Mouse (Mus musculus) kidney, embryonic 16.5 days (tissue): ENCODE data around the gene Mfap4. TPM values are rescaled to one million over a fixed set of nuclear protein-coding genes. Genes with fewer than 3 reads are reported as not detected.

ENCODE experiments used
- ATAC-seq: fragments of 200-750 bp; cut with Nextera tagmentation; 2 replicates; pipeline ENCODE4 v1.8.0; 2017; ENCODE audit warnings: moderate TSS enrichment; ENCODE audit not compliant: low FRiP score, low TSS enrichment
- H3K27ac ChIP-seq: fragments of 300-500 bp; sonication (generic); 2 replicates; pipeline ENCODE4 v1.5.1; 2014; ENCODE audit warnings: low read length
- H3K27me3 ChIP-seq: fragments of 300-500 bp; sonication (generic); 2 replicates; pipeline ENCODE4 v1.6.1; 2014; ENCODE audit warnings: low read length, control low read depth, mixed read lengths; ENCODE audit not compliant: insufficient read depth
- H3K36me3 ChIP-seq: fragments of 300-500 bp; sonication (generic); 2 replicates; pipeline ENCODE4 v1.6.1; 2014; ENCODE audit warnings: low read length, control low read depth, mixed read lengths; ENCODE audit not compliant: insufficient read depth
- H3K4me1 ChIP-seq: fragments of 300-500 bp; sonication (generic); 2 replicates; pipeline ENCODE4 v1.6.1; 2014; ENCODE audit warnings: low read length, control low read depth, mixed read lengths; ENCODE audit not compliant: insufficient read depth
- H3K4me2 ChIP-seq: fragments of 300-500 bp; sonication (generic); replicated peaks from 2 replicates; pipeline ENCODE4 v1.6.1; 2014; ENCODE audit warnings: low read depth, low read length
- H3K4me3 ChIP-seq: fragments of 300-500 bp; sonication (generic); 2 replicates; pipeline ENCODE4 v1.5.1; 2014; ENCODE audit warnings: mild to moderate bottlenecking, low read length
- H3K9ac ChIP-seq: fragments of 300-500 bp; sonication (generic); replicated peaks from 2 replicates; pipeline ENCODE4 v1.6.1; 2014; ENCODE audit warnings: low read length
- H3K9me3 ChIP-seq: fragments of 300-500 bp; sonication (generic); 2 replicates; pipeline ENCODE4 v1.6.1; 2016; ENCODE audit warnings: low read length, control low read depth
- WGBS: fragments of 180-500 bp; shearing (Covaris S2); extraction: QIAGEN DNeasy Blood & Tissue Kit; methylation state at CpG from one replicate; pipeline ENCODE4 v1.1.7; 2014; 5-methylcytosine and 5-hydroxymethylcytosine counted together
- polyA plus RNA-seq: library from polyadenylated mRNA; unstranded; fragments of >200 nt; fragmentation: Nextera tagmentation; extraction: Ambion mirVana; gene quantifications from 2 replicates; pipeline ENCODE4 v1.2.1, GENCODE M21; 2015

Gene Mfap4
- polyA plus RNA-seq, 1 experiment from 2014 or later: 181 TPM

- H3K9me3 ChIP-seq: no peaks in the 10 kb centered on the region
- H3K9ac ChIP-seq: no peak overlapping the region
- H3K27ac ChIP-seq: no peak overlapping the region
- peaks cover 20% of the 10 kb centered on the region for H3K4me1 ChIP-seq
- no peak for ATAC-seq
- no peaks in the 10 kb centered on the region for H3K27me3 ChIP-seq
- no peak overlapping the region for H3K4me2 ChIP-seq
- H3K36me3 ChIP-seq: no peaks in the 10 kb centered on the region
- H3K4me3 ChIP-seq: no peak overlapping the region
- WGBS: 83% methylated on average over 4 of the region's 4 CpGs
These were observed 6.4 kb upstream of the Mfap4 start for GRCm38 (mm10) chr11:61478788-61479187.

- Histone ChIP-seq H3K36me3 (no peaks in the 10 kb centered on the region), H3K9ac (no peak overlapping the region), H3K4me1 (peaks cover 44% of the 10 kb centered on the region), H3K9me3 (no peaks in the 10 kb centered on the region), H3K4me3 (no peak overlapping the region), H3K4me2 (no peak overlapping the region), H3K27me3 (no peaks in the 10 kb centered on the region), H3K27ac (no peak overlapping the region)
- no peak for ATAC-seq
- 55% methylated on average over 9 of the region's 9 CpGs for WGBS
These were observed 3.8 kb upstream of the Mfap4 start for GRCm38 (mm10) chr11:61481239-61482090.

GRCm38 (mm10) chr11:61483226-61483845 lies 1.9 kb upstream of the Mfap4 start:
- Histone ChIP-seq H3K9me3 (no peaks in the 10 kb centered on the region), H3K4me2 (no peak overlapping the region), H3K27me3 (no peaks in the 10 kb centered on the region), H3K4me1 (peaks cover 55% of the 10 kb centered on the region), H3K36me3 (peaks cover 8% of the 10 kb centered on the region), H3K27ac (peak overlapping the region; percentile 97; the same call in 1 of the 2 replicates), H3K4me3 (no peak overlapping the region), H3K9ac (no peak overlapping the region)
- ATAC-seq: no peak
- WGBS: 67% methylated on average over 13 of the region's 13 CpGs

- Histone ChIP-seq H3K4me2 (peak overlapping the region; percentile 38), H3K27ac (peak overlapping the region; percentile 97), H3K27me3 (no peaks in the 10 kb centered on the region), H3K36me3 (peaks cover 17% of the 10 kb centered on the region), H3K9ac (peak overlapping the region; percentile 62), H3K4me1 (peaks cover 55% of the 10 kb centered on the region), H3K4me3 (no peak overlapping the region), H3K9me3 (no peaks in the 10 kb centered on the region)
- ATAC-seq: no peak
- WGBS: 12% methylated on average over 10 of the region's 10 CpGs
These were observed 997 bp upstream of the Mfap4 start for GRCm38 (mm10) chr11:61484256-61484612.

- 0 out of 2 replicates have a peak, but pooled peaks have one; percentile 2 for ATAC-seq
- Histone ChIP-seq H3K4me2 (peak overlapping the region; percentile 53), H3K9ac (peak overlapping the region; percentile 27), H3K4me1 (peaks cover 59% of the 10 kb centered on the region), H3K4me3 (peak overlapping the region; percentile 43), H3K9me3 (no peaks in the 10 kb centered on the region), H3K36me3 (peaks cover 32% of the 10 kb centered on the region), H3K27ac (peak overlapping the region; percentile 97), H3K27me3 (no peaks in the 10 kb centered on the region)
- WGBS: 37% methylated on average over 22 of the region's 22 CpGs
These were observed 568 bp downstream of the Mfap4 start for GRCm38 (mm10) chr11:61485541-61486457.

DNA sequence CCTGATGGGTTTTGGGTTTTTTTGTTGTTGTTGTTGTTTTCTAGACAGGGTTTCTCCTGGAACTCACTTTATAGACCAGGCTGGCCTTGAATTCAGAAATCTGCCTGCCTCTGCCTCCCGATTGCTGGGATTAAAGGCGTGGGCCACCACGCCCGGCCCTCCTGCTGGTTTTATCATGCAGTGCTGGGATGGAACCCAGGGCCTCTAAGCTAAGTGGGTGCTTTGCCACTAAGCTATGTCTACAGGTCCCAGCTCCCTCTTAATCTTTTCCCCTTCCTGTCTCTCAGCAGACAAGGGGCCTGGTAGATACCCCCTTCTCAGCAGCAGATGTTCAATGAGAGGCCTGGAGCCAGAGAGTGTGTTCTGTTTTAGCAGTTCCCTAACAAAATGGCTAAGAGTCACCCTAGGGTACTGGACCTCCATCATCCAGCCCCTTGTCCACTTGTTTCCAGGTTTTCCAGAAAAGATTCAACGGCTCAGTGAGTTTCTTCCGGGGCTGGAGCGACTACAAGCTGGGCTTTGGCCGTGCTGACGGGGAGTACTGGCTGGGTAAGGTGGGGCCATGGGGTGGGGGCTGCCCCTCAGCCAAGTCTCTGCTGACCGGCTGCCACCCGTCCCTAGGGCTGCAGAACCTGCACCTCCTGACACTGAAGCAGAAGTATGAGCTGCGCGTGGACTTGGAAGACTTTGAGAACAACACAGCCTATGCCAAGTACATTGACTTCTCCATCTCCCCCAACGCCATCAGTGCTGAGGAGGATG lies 1.4 kb downstream of the Mfap4 start:
- H3K27me3 ChIP-seq: no peaks in the 10 kb centered on the region
- H3K4me2 ChIP-seq: peak overlapping the region; percentile 53
- no peak for ATAC-seq
- peak overlapping the region; percentile 43 for H3K4me3 ChIP-seq
- WGBS: 63% methylated on average over 14 of the region's 14 CpGs
- peaks cover 41% of the 10 kb centered on the region for H3K36me3 ChIP-seq
- peak overlapping the region; percentile 97 for H3K27ac ChIP-seq
- H3K9me3 ChIP-seq: no peaks in the 10 kb centered on the region
- H3K4me1 ChIP-seq: peaks cover 53% of the 10 kb centered on the region
- peak overlapping the region; percentile 27; the same call in 1 of the 2 replicates for H3K9ac ChIP-seq

GRCm38 (mm10) chr11:61487401-61487800 lies 2.2 kb downstream of the Mfap4 start:
- no peak overlapping the region for H3K9ac ChIP-seq
- H3K36me3 ChIP-seq: peaks cover 48% of the 10 kb centered on the region
- peak overlapping the region; percentile 53 for H3K4me2 ChIP-seq
- H3K27me3 ChIP-seq: no peaks in the 10 kb centered on the region
- H3K27ac ChIP-seq: 0 out of 2 replicates have a peak overlapping the region, but pooled peaks have one; percentile 28
- H3K4me3 ChIP-seq: no peak overlapping the region; the same call in 1 of the 2 replicates
- H3K4me1 ChIP-seq: peaks cover 54% of the 10 kb centered on the region
- WGBS: 27% methylated on average over 2 of the region's 2 CpGs
- no peak for ATAC-seq
- no peaks in the 10 kb centered on the region for H3K9me3 ChIP-seq

DNA sequence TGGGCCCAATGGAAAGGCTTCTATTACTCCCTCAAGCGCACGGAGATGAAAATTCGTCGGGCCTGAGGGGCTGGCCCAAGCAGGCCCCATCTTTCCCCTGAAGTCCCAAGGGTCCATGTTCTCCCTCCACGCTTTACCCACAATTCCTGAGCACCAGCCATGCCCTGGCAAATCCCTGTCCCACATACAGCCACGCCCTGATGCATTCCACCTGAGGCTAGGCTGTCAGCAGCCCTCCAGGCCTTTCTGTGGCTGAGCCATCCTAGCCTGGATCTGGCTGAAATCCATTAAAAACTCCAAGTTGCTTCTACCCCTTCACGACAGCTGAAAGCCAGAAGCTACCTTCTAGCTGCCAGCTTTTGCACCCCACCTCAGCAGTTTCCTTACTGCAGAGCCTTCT lies 2.7 kb downstream of the Mfap4 start:
- peaks cover 52% of the 10 kb centered on the region for H3K36me3 ChIP-seq
- H3K4me2 ChIP-seq: 0 out of 2 replicates have a peak overlapping the region, but pooled peaks have one; percentile 53
- no peak overlapping the region for H3K4me3 ChIP-seq
- H3K27ac ChIP-seq: 0 out of 2 replicates have a peak overlapping the region, but pooled peaks have one; percentile 28
- H3K9ac ChIP-seq: no peak overlapping the region
- H3K4me1 ChIP-seq: peaks cover 60% of the 10 kb centered on the region
- H3K27me3 ChIP-seq: no peaks in the 10 kb centered on the region
- no peaks in the 10 kb centered on the region for H3K9me3 ChIP-seq
- ATAC-seq: no peak
- WGBS: 88% methylated on average over 7 of the region's 7 CpGs

- WGBS: 89% methylated on average over 2 of the region's 2 CpGs
- H3K9me3 ChIP-seq: no peaks in the 10 kb centered on the region
- no peak overlapping the region for H3K27ac ChIP-seq
- H3K4me2 ChIP-seq: no peak overlapping the region
- peaks cover 57% of the 10 kb centered on the region for H3K4me1 ChIP-seq
- no peak for ATAC-seq
- no peaks in the 10 kb centered on the region for H3K27me3 ChIP-seq
- H3K9ac ChIP-seq: no peak overlapping the region; the same call in 1 of the 2 replicates
- peaks cover 52% of the 10 kb centered on the region for H3K36me3 ChIP-seq
- no peak overlapping the region for H3K4me3 ChIP-seq
These were observed 3.9 kb downstream of the Mfap4 start for GRCm38 (mm10) chr11:61489085-61489484.
